Mouse (Mus musculus) brown adipose tissue, adult 24 weeks (tissue): ENCODE results near the gene Ccdc13. TPM values are rescaled to one million over a fixed set of nuclear protein-coding genes. Genes with fewer than 3 reads are reported as not detected.

ENCODE experiments used
- H3K27ac ChIP-seq: fragments of 200-500 bp; replicated peaks from 2 replicates; pipeline ENCODE4 v1.5.1; 2012; ENCODE audit warnings: low read depth, mild to moderate bottlenecking, low read length
- H3K4me1 ChIP-seq: fragments of 200-500 bp; 2 replicates; pipeline ENCODE4 v1.6.1; 2012; ENCODE audit warnings: low read length, mixed read lengths; ENCODE audit not compliant: control insufficient read depth, insufficient read depth, insufficient read length
- H3K4me3 ChIP-seq: fragments of 200-500 bp; 2 replicates; pipeline ENCODE4 v1.5.1; 2012; ENCODE audit warnings: low read depth, mild to moderate bottlenecking, low read length, moderate library complexity; ENCODE audit not compliant: insufficient read depth
- polyA plus RNA-seq: library from polyadenylated mRNA; stranded (reverse); fragments of >200 nt; gene quantifications from 2 replicates; pipeline ENCODE4 v1.2.4, GENCODE M21; 2012; ENCODE audit not compliant: missing spikeins, insufficient read depth, insufficient read length

Ccdc13 gene
- polyA plus RNA-seq, 1 experiment = not detected

DNA sequence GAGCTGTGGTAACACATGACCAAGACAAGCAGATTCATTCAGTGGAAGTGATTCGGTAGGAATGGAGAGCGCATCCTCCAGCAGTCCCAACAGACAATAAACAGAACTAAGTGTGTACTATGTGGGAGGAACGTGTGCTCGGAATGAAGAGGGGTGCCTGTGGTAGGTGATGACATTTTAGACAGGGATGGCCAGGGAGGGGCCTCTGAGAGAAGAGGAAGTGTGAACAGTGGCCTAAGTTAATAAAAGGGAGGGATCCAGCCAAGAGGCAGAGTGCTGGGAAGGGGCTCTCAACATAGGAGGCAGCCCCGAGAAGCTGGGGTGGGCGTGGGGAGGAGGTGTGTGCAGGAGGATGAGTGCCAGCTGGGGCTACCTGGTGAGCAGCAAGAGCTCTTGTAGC, 10.9 kb downstream of the Ccdc13 start:
- Histone ChIP-seq H3K4me3 (no peak overlapping the region), H3K4me1 (no peaks in the 10 kb centered on the region), H3K27ac (no peak overlapping the region)

DNA sequence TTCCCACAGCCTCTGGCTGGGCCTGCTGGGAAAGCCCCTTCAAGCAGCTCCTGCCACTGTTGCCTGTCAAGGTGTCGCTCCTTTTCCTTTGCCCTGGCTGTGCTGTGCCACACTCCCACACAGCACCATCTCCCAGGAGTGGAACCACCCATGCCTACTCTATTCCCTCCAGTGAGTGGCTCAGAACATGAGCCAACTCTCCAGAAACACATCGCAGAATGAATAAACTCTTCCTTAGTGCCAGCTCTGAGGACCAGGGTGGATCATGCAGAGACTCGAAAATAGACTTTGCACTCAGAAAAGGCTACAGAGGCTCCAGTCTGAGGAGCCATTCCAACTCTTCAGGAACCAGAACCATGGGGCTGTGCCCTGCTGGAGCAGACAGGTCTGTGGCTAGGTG, 12.9 kb downstream of the Ccdc13 start:
- Histone ChIP-seq H3K4me3 (no peak overlapping the region), H3K4me1 (no peaks in the 10 kb centered on the region), H3K27ac (no peak overlapping the region)

DNA sequence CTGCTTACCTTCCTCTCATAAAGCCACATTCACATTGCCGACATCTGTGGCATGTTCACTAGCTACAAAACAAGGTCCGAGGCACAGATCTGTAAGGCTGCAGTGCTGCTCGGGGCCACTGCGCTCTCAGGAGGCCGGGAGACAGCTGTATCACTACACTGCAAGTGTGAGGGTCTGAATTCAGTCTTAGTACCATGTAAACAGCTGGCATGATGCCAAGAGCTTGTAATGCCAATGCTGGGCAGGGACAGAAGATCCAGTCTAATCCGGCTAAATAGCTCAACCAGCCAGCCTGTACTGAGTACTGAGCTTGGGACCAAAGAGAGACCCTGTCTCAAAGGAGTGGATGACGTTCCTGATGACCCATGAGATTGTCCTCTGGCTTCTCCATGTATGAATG, 15.3 kb downstream of the Ccdc13 start:
- Histone ChIP-seq H3K4me3 (no peak overlapping the region), H3K4me1 (peaks cover 6% of the 10 kb centered on the region; the same call in 1 of the 2 replicates), H3K27ac (no peak overlapping the region)

DNA sequence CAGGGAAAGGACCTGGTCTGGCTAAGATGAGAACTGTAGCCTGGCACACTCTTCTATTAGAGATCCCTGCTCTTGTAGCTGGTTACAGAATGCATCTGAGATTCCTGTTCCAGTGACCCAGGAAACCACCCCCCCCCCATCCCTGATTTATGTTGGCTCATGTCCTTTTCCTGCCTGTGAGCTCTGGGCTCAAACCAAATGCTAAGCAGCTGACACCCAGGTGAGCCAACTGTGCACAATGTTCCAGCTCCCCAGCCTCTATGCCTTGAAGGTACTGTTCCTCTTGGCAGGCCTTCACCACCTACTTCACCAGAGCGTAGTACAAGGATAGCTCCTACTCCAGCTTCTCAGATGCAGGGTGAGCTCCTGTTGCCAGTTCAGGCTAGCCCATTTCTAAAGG, 16.2 kb downstream of the Ccdc13 start:
- H3K4me1 ChIP-seq = peaks cover 6% of the 10 kb centered on the region; the same call in 1 of the 2 replicates
- no peak overlapping the region for H3K4me3 ChIP-seq
- no peak overlapping the region for H3K27ac ChIP-seq

DNA sequence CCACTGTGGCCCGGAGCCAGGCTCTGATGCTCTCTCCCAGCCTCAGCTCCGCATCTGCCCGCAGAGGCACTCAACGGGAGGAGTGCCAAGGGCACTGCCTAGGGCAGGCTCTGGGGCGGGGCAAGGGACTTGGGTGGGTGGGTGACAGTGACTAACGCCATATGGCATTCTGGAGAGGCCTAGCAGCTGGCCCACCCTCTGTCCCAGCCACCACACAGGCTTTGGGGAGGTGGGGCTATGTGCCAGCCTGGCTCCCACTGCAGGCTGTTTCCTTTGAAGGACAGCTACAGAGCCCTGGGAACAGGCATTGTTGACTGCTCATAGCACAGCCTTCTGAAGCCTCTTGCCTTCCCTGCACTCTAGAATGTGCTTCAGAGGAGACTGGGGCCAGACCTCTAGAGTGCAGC, 16.7 kb downstream of the Ccdc13 start:
- H3K4me3 ChIP-seq = no peak overlapping the region
- peaks cover 6% of the 10 kb centered on the region; the same call in 1 of the 2 replicates for H3K4me1 ChIP-seq
- H3K27ac ChIP-seq = no peak overlapping the region

DNA sequence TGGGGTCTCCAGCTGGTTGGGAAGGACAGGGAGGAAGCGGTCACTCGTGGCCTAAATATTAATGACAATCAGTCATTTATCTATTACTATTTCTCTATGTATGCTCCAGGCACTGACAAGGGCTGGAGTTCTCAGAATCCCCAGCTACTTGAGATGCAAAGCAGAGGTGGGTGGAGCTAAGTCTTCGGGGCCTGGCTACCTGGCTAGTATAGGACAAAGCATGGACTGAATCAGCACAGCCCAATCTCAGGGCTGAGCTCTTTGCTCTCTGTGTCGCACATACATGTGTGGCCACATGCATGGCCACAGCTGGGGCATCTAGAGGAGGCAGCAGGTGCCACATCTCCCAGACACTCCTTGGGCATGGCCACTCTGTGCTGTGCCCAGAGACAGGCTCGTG, 18.5 kb downstream of the Ccdc13 start:
- peaks cover 6% of the 10 kb centered on the region; the same call in 1 of the 2 replicates for H3K4me1 ChIP-seq
- no peak overlapping the region for H3K4me3 ChIP-seq
- H3K27ac ChIP-seq = no peak overlapping the region

DNA sequence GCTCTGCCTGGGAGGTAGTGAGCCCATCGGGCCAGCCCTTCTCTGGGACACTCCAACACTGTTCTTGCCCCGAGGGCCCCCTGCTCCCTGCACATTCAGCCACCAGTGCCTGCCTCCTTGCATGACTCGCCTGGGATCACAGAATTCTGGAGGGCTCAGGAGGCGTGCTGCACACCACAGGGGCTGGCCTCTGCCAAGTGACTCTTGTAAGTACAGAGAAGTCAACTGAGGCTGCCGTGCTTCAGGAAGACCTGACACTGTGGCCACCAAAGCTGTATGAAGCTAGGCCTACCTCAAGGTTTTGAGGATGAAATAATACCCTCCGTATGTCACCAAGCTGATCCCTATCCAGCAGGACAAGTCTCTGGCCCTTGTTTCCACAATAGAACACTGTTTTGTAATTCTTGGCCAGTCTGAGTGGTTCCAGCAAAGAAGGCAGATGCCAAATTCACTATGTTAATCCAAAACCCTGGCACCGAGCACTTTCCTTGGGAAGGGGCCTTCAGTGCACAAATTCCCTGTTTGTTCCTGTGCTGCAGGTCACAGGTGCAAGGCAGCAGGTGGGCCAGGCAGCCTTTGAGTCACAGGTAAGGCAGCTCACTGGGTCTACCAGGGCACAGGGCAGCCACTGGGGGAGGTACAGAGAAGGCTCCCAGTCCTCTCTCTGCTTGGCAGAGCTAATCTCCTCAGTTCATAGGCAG, 19.3 kb downstream of the Ccdc13 start:
- no peak overlapping the region for H3K27ac ChIP-seq

DNA sequence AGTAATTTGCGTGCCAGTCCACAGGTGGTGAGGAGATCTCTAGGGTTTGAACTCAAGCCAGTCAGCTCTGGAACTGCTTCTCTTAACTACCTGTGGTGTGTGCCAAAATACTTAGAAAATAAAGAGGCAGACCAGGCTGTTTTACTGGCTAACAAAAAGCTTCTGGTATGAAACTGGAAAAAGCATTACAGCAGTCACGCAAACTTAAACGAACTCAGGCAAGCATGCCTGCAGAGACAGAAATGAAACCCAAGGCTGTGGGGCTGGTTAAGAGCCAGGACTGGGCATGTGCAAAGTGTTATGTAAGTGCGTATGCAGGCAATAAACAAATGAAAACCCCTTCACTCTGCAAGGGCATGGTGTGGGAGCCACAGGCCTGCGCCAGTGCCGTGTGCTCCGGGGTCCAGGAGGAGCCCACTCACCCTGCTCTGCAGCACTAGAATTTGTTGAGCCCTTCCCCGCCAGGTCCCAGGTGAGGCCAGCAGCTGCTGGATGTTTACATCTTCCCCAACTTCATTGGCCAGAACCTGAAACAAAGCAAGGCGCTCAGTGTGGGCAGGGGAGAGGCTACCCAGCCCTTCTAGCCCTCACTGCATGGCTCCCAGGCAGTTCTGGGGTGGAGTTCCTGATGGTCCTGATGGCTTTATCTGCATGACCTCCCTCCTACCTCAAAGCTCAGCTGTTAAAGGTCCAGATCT, 20.0 kb downstream of the Ccdc13 start:
- H3K4me3 ChIP-seq = no peak overlapping the region
- peaks cover 6% of the 10 kb centered on the region; the same call in 1 of the 2 replicates for H3K4me1 ChIP-seq
- no peak overlapping the region for H3K27ac ChIP-seq

More for the DNA sequence above, 19.3 kb downstream of the Ccdc13 start:
- Histone ChIP-seq H3K4me3 (no peak overlapping the region), H3K4me1 (peaks cover 6% of the 10 kb centered on the region; the same call in 1 of the 2 replicates)

DNA sequence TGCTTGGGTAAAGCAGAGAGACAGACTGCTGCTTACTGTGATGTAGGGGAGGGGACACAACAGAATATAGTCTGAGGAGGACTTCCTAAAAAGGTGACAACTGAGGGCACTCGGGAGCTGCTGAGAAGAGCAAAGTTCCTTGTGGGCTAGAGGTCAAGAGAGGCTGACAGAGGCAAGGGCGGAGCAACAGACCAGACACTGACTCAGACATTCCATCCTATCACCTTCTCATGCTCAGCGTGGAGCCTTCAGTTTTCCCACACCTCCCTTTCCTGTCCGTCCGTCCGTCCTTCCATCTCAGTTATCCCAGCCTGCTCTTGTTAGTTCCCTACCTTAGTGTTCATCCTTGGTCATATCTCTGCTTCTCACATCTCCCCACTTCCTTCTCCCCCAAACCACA, 24.1 kb downstream of the Ccdc13 start:
- Histone ChIP-seq H3K4me3 (no peak overlapping the region), H3K4me1 (peaks cover 5% of the 10 kb centered on the region; the same call in 1 of the 2 replicates), H3K27ac (no peak overlapping the region)

DNA sequence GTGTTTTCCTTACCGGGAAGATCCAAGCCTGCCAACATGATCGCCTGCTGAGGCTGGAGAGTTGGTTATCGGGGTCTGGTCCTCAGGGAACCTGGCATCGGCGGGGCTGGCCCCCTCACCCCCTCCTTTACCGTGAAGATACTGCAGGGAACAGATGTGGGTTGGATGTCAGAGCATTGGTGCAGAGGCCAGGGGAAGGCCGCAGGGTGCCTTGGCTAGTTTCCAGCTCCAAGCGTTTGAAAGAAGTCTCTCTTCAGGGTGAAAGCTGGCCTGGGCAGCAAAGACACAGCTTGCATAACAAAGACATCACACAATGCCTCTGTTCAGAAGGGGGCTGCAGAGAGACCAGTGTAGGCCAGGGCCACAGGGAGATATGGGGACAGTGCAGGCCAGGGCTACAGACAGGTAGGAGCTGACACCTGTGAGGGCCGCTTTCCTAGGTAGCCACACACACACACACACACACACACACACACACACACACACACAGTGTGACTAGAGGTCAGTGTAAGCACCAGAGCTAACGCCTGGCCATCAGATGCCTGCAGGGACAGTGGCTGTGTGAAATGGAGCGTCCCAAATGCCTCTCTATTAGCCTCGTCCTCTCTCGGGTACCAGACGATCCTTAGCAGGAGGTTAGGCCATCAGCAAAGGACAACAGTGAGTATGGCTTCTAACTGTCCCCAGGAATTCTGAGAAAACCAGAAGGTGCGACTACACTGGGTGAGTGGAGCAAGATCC, 29.0 kb downstream of the Ccdc13 start:
- no peak overlapping the region for H3K27ac ChIP-seq

DNA sequence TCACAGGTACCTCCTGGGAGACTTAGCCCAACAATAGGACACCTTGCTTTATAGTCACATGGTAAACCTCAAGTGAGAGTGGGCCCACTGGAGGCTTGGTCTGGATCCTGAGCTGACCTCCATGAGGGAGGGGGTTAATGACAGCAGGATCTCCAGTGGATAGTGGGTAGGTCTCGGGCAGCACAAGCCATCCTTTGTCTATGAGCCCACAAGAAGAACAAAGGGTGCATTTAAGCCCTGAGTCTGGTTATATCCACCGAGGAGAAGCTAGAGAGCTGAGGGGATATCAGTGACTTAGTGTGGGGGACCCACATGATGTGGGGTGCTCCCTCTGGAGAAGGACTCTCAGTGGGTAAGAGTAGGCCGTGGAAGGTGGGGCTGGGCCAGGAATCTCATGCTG, 30.8 kb downstream of the Ccdc13 start:
- Histone ChIP-seq H3K4me3 (no peak overlapping the region), H3K4me1 (peaks cover 4% of the 10 kb centered on the region; the same call in 1 of the 2 replicates), H3K27ac (no peak overlapping the region)

More for the DNA sequence above, 29.0 kb downstream of the Ccdc13 start:
- Histone ChIP-seq H3K4me1 (peaks cover 4% of the 10 kb centered on the region; the same call in 1 of the 2 replicates), H3K4me3 (no peak overlapping the region)

DNA sequence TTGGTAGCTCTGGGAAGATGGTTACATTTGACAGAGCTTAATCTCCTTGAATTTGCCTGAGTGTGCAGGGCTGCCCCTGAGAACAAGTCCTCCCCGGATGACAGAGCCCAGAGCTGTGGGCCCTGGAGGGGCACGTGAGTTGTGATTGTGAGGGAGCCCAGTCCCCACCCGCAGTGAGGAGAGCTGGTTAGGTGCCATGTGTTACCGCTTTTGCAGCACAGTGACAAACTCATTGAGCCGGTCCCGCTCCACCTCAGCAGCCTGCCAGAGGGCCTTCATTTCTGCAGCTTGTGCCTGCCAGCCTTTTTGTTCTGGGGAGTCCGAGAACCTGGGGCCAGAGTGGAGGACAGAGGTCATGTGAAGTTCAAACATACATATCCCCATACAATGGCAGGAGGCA, 31.3 kb downstream of the Ccdc13 start:
- Histone ChIP-seq H3K4me3 (no peak overlapping the region), H3K4me1 (peaks cover 4% of the 10 kb centered on the region; the same call in 1 of the 2 replicates), H3K27ac (no peak overlapping the region)

DNA sequence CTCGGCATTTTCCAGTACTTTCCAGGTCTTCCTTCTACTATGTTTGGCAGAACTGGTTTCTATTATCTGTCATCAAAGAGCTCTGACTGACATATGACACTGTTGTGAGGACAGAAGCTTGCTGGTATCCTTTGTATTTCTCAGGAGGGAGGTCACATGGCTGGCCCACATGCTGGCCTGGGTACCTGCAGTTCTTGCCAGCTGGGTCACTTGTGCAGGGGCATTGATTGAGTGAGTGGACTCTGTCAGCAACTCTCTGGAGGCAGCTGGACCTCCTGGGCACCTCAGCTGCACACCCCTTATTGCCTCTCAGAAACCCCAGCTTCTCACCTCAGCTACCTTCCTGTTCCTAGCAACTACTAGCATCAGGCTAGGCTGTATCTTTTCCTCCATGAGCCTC, 31.7 kb downstream of the Ccdc13 start:
- Histone ChIP-seq H3K4me3 (no peak overlapping the region), H3K4me1 (peaks cover 4% of the 10 kb centered on the region; the same call in 1 of the 2 replicates), H3K27ac (no peak overlapping the region)

DNA sequence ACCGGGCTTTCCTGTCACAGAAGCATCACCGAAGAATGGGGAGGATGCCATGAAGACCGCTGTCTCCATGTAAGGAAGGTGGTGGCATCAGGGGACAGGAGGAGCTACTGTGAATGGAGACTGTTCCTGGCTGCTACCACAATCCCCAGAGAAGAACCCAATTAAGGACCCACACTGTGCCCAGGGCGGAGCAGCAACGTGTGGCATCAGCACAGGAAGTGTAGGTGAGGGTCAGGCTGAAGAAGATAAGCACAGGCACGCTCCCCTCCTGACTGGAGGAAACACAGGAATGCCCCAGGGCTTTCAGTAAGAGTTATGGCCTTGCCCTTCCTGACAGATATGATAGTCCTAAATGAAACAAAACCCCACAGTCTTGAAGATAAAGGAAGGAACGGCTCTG, 36.5 kb downstream of the Ccdc13 start:
- H3K27ac ChIP-seq = no peak overlapping the region
- peaks cover 4% of the 10 kb centered on the region; the same call in 1 of the 2 replicates for H3K4me1 ChIP-seq
- H3K4me3 ChIP-seq = no peak overlapping the region

DNA sequence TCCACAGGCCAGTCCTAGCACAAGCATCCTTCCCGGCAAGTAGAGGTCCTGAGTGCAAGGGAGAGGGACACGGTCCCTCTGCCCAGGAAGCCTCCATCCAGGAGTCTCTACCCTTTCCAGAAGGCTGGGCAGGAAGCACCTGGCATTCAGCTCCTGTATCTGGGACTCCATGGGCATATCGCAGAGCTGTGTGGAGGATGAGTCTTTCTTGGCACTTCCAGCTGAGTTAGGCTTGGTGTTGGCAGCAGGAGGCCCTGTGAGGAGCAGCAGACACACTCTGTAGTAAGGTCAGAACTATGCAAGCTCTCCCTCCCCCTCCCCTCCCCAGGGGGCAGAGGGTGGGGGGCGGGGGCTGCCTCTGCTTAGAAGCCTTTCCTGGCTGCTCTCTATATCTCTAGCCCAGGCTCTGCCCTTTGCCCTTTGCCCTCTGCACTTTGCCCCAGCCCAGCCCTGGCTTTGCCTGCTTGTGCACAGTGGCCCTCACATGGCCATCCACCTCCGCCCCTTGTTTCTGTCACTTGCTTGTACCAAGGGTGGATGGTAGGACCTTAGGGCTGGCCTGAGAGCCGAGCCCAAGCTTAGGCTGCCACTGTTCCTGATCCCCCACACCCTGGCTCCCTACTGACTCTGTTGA, 40.3 kb downstream of the Ccdc13 start:
- Histone ChIP-seq H3K27ac (no peak overlapping the region), H3K4me3 (no peak overlapping the region), H3K4me1 (no peaks in the 10 kb centered on the region)
